Mouse (Mus musculus) spleen, adult 2 months (tissue): Measurements from ENCODE around the gene Galr3.

ENCODE experiments used
- CTCF ChIP-seq: fragments of 200-500 bp; IDR thresholded peaks from 2 replicates; pipeline ENCODE4 v1.5.1; 2011; ENCODE audit warnings: mild to moderate bottlenecking, inconsistent platforms; ENCODE audit not compliant: insufficient read depth, insufficient read length, insufficient replicate concordance; ENCODE audit errors: extremely low read depth
- POLR2A ChIP-seq: fragments of 200-500 bp; IDR thresholded peaks from 2 replicates; pipeline ENCODE4 v1.6.1; 2011; ENCODE audit warnings: low read depth, low read length, inconsistent platforms

DNA sequence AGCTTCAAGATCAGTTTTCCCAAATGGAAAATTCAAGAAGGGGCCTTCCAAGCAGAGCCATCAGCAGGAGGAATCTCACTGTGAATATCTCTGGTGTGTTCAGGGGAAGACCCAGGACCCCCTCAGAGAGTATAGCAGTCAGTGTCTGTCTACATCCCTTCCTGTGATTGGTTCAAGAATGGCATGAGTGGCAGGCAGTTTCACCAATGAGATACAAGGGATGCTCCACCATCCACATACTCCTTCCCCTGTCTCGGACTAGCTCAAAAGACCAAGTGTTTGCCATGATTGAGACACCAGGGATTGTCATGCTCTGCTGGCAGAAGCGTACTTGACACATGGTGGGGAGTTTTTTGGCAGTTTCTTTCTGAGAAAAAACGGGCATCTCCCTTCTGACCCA, 35.0 kb upstream of the Galr3 start:
- no peak for TF ChIP-seq POLR2A
- no peak for TF ChIP-seq CTCF
